Mouse (Mus musculus) adipocyte (in vitro differentiated cells): Measurements from ENCODE around the gene Sgcd.

Experiments
- DNase-seq: peaks from one replicate; pipeline ENCODE4 v3.0.0-alpha.2; 2016; ENCODE audit warnings: low spot score

The Sgcd gene

GRCm38 (mm10) chr11:47014278-47014677 is 974.5 kb downstream of the Sgcd start:
- no peak for DNase-seq

GRCm38 (mm10) chr11:47010166-47010565 is 978.6 kb downstream of the Sgcd start:
- no peak for DNase-seq

- peak; percentile 62 for DNase-seq
Measured at GRCm38 (mm10) chr11:47005301-47005875, 983.4 kb downstream of the Sgcd start.

GRCm38 (mm10) chr11:46939311-46939710 is 1049.5 kb downstream of the Sgcd start:
- DNase-seq, result no peak

- no peak for DNase-seq
Measured at GRCm38 (mm10) chr11:46924946-46925345, 1063.8 kb downstream of the Sgcd start.

- DNase-seq, result peak; percentile 40
Measured at GRCm38 (mm10) chr11:46920244-46920643, 1068.5 kb downstream of the Sgcd start.

GRCm38 (mm10) chr11:46912656-46913237 is 1076.0 kb downstream of the Sgcd start:
- no peak for DNase-seq

- DNase-seq, result no peak
Measured at GRCm38 (mm10) chr11:46904281-46904680, 1084.5 kb downstream of the Sgcd start.

GRCm38 (mm10) chr11:46889093-46889492 is 1099.7 kb downstream of the Sgcd start:
- no peak for DNase-seq

GRCm38 (mm10) chr11:46882456-46882855 is 1106.3 kb downstream of the Sgcd start:
- DNase-seq, result no peak

GRCm38 (mm10) chr11:46875774-46876173 is 1113.0 kb downstream of the Sgcd start:
- no peak for DNase-seq

- no peak for DNase-seq
Measured at GRCm38 (mm10) chr11:46868594-46868993, 1120.2 kb downstream of the Sgcd start.

- DNase-seq, result peak; percentile 26
Measured at GRCm38 (mm10) chr11:46864809-46865208, 1124.0 kb downstream of the Sgcd start.

- peak; percentile 17 for DNase-seq
Measured at GRCm38 (mm10) chr11:46848221-46848971, 1140.4 kb downstream of the Sgcd start.

- DNase-seq, result no peak
Measured at GRCm38 (mm10) chr11:46847827-46848220, 1140.9 kb downstream of the Sgcd start.

GRCm38 (mm10) chr11:46846661-46847060 is 1142.1 kb downstream of the Sgcd start:
- DNase-seq, result no peak
